Mouse (Mus musculus) liver, embryonic 12.5 days (tissue): ENCODE data around the gene Mup14. TPM values are rescaled to one million over a fixed set of nuclear protein-coding genes. Genes with fewer than 3 reads are reported as not detected.
"Not testable (repeated sequence)": the region's sequence is repeated elsewhere in the genome, so short reads cannot be mapped to it uniquely, and the experiment has no call there.

Experiments
- ATAC-seq: fragments of 200-750 bp; cut with Nextera tagmentation; 2 replicates; pipeline ENCODE4 v1.8.0; 2017; ENCODE audit warnings: moderate number of reproducible peaks, mild to moderate bottlenecking, moderate library complexity
- H3K27ac ChIP-seq: fragments of 300-500 bp; sonication (generic); 2 replicates; pipeline ENCODE4 v1.5.1; 2016; ENCODE audit warnings: mild to moderate bottlenecking
- H3K27me3 ChIP-seq: fragments of 300-500 bp; sonication (generic); replicated peaks from 2 replicates; pipeline ENCODE4 v1.6.1; 2016; ENCODE audit warnings: mild to moderate bottlenecking, moderate library complexity
- H3K36me3 ChIP-seq: fragments of 300-500 bp; sonication (generic); 2 replicates; pipeline ENCODE4 v1.6.1; 2016; ENCODE audit warnings: mild to moderate bottlenecking, moderate library complexity
- H3K4me1 ChIP-seq: fragments of 300-500 bp; sonication (generic); 2 replicates; pipeline ENCODE4 v1.6.1; 2016
- H3K4me2 ChIP-seq: fragments of 300-500 bp; sonication (generic); 2 replicates; pipeline ENCODE4 v1.6.1; 2016; ENCODE audit warnings: mild to moderate bottlenecking, moderate library complexity
- H3K4me3 ChIP-seq: fragments of 300-500 bp; sonication (generic); 2 replicates; pipeline ENCODE4 v1.5.1; 2016; ENCODE audit warnings: mild to moderate bottlenecking, moderate library complexity
- H3K9ac ChIP-seq: fragments of 300-500 bp; sonication (generic); 2 replicates; pipeline ENCODE4 v1.6.1; 2016; ENCODE audit warnings: mild to moderate bottlenecking, moderate library complexity
- H3K9me3 ChIP-seq: fragments of 300-500 bp; sonication (generic); replicated peaks from 2 replicates; pipeline ENCODE4 v1.6.1; 2016; ENCODE audit warnings: mild to moderate bottlenecking, moderate library complexity
- WGBS: fragments of 180-500 bp; shearing (Covaris S2); methylation state at CpG from one replicate; pipeline ENCODE4 v1.1.7; 2016; ENCODE audit not compliant: insufficient replicate concordance; 5-methylcytosine and 5-hydroxymethylcytosine counted together
- polyA plus RNA-seq: library from polyadenylated mRNA; unstranded; fragments of >200 nt; fragmentation: Nextera tagmentation; extraction: Ambion mirVana; gene quantifications from 2 replicates; pipeline ENCODE4 v1.2.1, GENCODE M21; 2016

Mup14 gene
- polyA plus RNA-seq: not detected in 2 replicates

- not testable (repeated sequence) for H3K4me2 ChIP-seq, H3K9me3 ChIP-seq, H3K36me3 ChIP-seq, H3K27me3 ChIP-seq, H3K9ac ChIP-seq, H3K4me3 ChIP-seq, H3K27ac ChIP-seq, ATAC-seq, H3K4me1 ChIP-seq
- 69% methylated on average over 5 of the region's 6 CpGs for WGBS
Measured at GRCm38 (mm10) chr4:61303900-61304299, at the start of gene Mup14. Gene Mup14 (minus strand): TSS chr4:61304000.

GRCm38 (mm10) chr4:61338108-61338507 lies 34.3 kb upstream of the Mup14 start:
- not testable (repeated sequence) for H3K9ac ChIP-seq, H3K36me3 ChIP-seq, H3K4me3 ChIP-seq, H3K27me3 ChIP-seq, ATAC-seq, H3K9me3 ChIP-seq, H3K27ac ChIP-seq, H3K4me2 ChIP-seq, H3K4me1 ChIP-seq
- WGBS: 64% methylated on average over 3 of the region's 5 CpGs

Other genes starting within 250 kb of the Mup14 start
- not detected in 2 replicates for gene Mup13, start 75.7 kb downstream of the Mup14 start, polyA plus RNA-seq
- gene Mup15, start 135.7 kb upstream of the Mup14 start, polyA plus RNA-seq: not detected in 2 replicates
- not detected in 2 replicates for gene Mup16, start 215.5 kb upstream of the Mup14 start, polyA plus RNA-seq